Mouse (Mus musculus) myocyte (in vitro differentiated cells): ENCODE measurements around the gene Ccdc136.

Experiments
- E2F4 ChIP-seq: IDR thresholded peaks from one replicate; pipeline ENCODE4 v1.6.1; 2011; ENCODE audit warnings: mild to moderate bottlenecking, control low read depth, moderate library complexity; ENCODE audit not compliant: insufficient read depth
- MAX ChIP-seq: IDR thresholded peaks from one replicate; pipeline ENCODE4 v1.6.1; 2011; ENCODE audit warnings: low read depth, mild to moderate bottlenecking, control low read depth
- MYOD1 ChIP-seq, 3 experiments: IDR thresholded peaks; one replicate each; pipeline ENCODE4 v1.6.1; 2011; ENCODE audit warnings: control low read depth in 2 of 3, low read depth in 2 of 3, mild to moderate bottlenecking in 2 of 3, moderate library complexity in 1 of 3; ENCODE audit not compliant: insufficient read length in 2 of 3, control insufficient read depth in 1 of 3
- MYOG ChIP-seq, 3 experiments: IDR thresholded peaks; one replicate each; pipeline ENCODE4 v1.6.1; 2011; ENCODE audit warnings: control low read depth in 2 of 3, low read depth in 2 of 3, mild to moderate bottlenecking in 2 of 3; ENCODE audit not compliant: insufficient read length in 2 of 3, control insufficient read depth in 1 of 3, insufficient read depth in 1 of 3
- POLR2A ChIP-seq: IDR thresholded peaks from one replicate; pipeline ENCODE4 v1.6.1; 2011; ENCODE audit warnings: low read depth, mild to moderate bottlenecking, control low read depth, moderate library complexity; ENCODE audit not compliant: insufficient read length
- POLR2AphosphoS2 ChIP-seq: IDR thresholded peaks from one replicate; pipeline ENCODE4 v1.6.1; 2011; ENCODE audit warnings: low read depth, control low read depth; ENCODE audit not compliant: insufficient read length
- SRF ChIP-seq: IDR thresholded peaks from one replicate; pipeline ENCODE4 v1.6.1; 2011; ENCODE audit warnings: low read depth; ENCODE audit not compliant: control insufficient read depth, insufficient read length
- TCF3 ChIP-seq: IDR thresholded peaks from one replicate; pipeline ENCODE4 v1.6.1; 2011; ENCODE audit warnings: low read depth, control low read depth; ENCODE audit not compliant: insufficient read length
- USF1 ChIP-seq: IDR thresholded peaks from one replicate; pipeline ENCODE4 v1.6.1; 2011; ENCODE audit warnings: low read depth, mild to moderate bottlenecking, control low read depth, moderate library complexity

DNA sequence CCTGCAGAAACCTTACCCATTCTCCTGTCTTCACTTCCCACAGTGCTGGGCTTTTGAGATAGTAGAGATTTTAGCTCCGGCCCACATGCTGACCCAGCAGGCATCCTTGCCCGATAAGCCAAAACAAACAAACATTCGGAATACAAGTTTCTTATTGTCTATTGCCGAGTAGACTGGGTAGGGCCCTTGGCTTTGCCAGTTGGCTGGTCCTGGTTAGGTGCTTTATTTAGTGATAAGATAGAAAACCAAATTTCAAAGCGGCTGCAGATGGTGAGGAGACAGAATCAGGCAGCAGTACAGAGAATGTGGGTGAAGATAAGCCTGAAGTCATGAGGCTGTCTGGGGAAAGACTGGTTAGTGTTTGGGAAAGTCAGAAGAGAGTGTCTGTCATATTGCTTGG, 43.3 kb upstream of the Ccdc136 start:
- no peak for TF ChIP-seq MYOG (IDR thresholded peaks at IDR 0.05; ENCODE audit: control insufficient read depth in 1 of 3, insufficient read depth in 1 of 3, insufficient read length in 2 of 3, low read depth in 2 of 3)
- TF ChIP-seq TCF3: no peak
- no peak for TF ChIP-seq USF1
- no peak for TF ChIP-seq POLR2A
- TF ChIP-seq POLR2AphosphoS2: no peak
- no peak for TF ChIP-seq MYOD1 (IDR thresholded peaks at IDR 0.05; ENCODE audit: control insufficient read depth in 1 of 3, insufficient read length in 2 of 3, low read depth in 2 of 3)
- TF ChIP-seq E2F4: no peak
- no peak for TF ChIP-seq SRF
- TF ChIP-seq MAX: no peak
